Mouse (Mus musculus) liver, embryonic 16.5 days (tissue): ENCODE data around the gene Ctsz. TPM values are rescaled to one million over a fixed set of nuclear protein-coding genes. Genes with fewer than 3 reads are reported as not detected.
A peak's percentile ranks its signal among the peaks of the same experiment; 100 is the strongest.

Experiments
- ATAC-seq: fragments of 200-750 bp; cut with Nextera tagmentation; 2 replicates; pipeline ENCODE4 v1.8.0; 2017; ENCODE audit warnings: low read depth, mild to moderate bottlenecking, moderate number of reproducible peaks, moderate library complexity
- H3K27ac ChIP-seq: fragments of 300-500 bp; sonication (generic); 2 replicates; pipeline ENCODE4 v1.5.1; 2014; ENCODE audit warnings: mild to moderate bottlenecking, low read length
- H3K27me3 ChIP-seq: fragments of 300-500 bp; sonication (generic); 2 replicates; pipeline ENCODE4 v1.6.1; 2014; ENCODE audit warnings: low read depth, low read length, mixed read lengths; ENCODE audit not compliant: control insufficient read depth, insufficient read depth
- H3K36me3 ChIP-seq: fragments of 300-500 bp; sonication (generic); 2 replicates; pipeline ENCODE4 v1.6.1; 2014; ENCODE audit warnings: mild to moderate bottlenecking; ENCODE audit not compliant: control insufficient read depth, insufficient read depth
- H3K4me1 ChIP-seq: fragments of 300-500 bp; sonication (generic); 2 replicates; pipeline ENCODE4 v1.6.1; 2014; ENCODE audit warnings: low read depth, low read length, mixed read lengths; ENCODE audit not compliant: control insufficient read depth
- H3K4me2 ChIP-seq: fragments of 300-500 bp; sonication (generic); 2 replicates; pipeline ENCODE4 v1.6.1; 2014; ENCODE audit warnings: low read depth, low read length, mixed read lengths
- H3K4me3 ChIP-seq: fragments of 300-500 bp; sonication (generic); 2 replicates; pipeline ENCODE4 v1.5.1; 2014; ENCODE audit warnings: low read depth, mild to moderate bottlenecking, low read length
- H3K9ac ChIP-seq: fragments of 300-500 bp; sonication (generic); 2 replicates; pipeline ENCODE4 v1.6.1; 2014; ENCODE audit warnings: low read depth, low read length
- H3K9me3 ChIP-seq: fragments of 300-500 bp; sonication (generic); replicated peaks from 2 replicates; pipeline ENCODE4 v1.6.1; 2016; ENCODE audit warnings: low read length; ENCODE audit not compliant: control insufficient read depth
- WGBS: fragments of 180-500 bp; shearing (Covaris S2); extraction: QIAGEN DNeasy Blood & Tissue Kit; methylation state at CpG from one replicate; pipeline ENCODE4 v1.1.7; 2014; ENCODE audit not compliant: insufficient replicate concordance; 5-methylcytosine and 5-hydroxymethylcytosine counted together
- polyA plus RNA-seq: library from polyadenylated mRNA; unstranded; fragments of >200 nt; fragmentation: Nextera tagmentation; extraction: Ambion mirVana; gene quantifications from 2 replicates; pipeline ENCODE4 v1.2.1, GENCODE M21; 2015

Gene Ctsz
- 125 and 128 TPM in 2 replicates for polyA plus RNA-seq

DNA sequence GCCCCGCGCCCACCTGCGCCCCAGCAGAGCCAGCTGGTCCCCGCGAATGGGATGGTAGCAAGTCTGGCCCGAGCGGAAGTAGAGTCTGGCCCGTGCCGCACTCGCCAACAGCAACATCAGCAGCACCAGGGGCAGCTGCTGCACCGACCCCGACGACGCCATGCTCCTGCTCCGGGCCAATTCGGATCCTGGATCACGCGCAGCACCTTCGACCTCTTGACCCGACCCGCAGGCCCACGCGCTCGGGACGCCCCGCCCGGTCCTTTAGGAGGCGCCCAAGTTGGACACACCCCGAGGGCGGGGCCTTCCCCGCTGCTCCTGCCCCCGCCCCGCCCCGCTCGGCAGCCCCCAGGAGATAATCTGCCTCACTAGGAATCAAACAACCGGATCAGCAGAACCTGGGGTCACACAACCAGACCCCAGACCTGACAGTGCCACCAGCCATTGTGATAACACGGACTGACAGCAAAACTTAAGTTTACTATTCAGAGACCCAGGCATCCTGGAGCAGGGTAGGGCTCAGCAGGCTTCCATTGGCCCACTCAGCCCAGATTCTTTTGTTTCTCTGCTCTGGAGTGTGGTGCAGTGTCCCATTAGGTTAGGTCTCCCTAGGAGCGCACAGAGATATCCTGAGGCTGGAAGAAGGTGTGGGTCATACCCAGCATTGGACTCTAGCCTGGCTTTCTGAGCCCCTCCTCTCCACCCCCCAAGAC lies at the start of gene Ctsz:
TSS of gene Ctsz (minus strand) at position 303 of the 713 bp plus-strand sequence.
- Histone ChIP-seq H3K4me1 (peaks cover 33% of the 10 kb centered on the region), H3K9ac (peak within 1 kb of the TSS; percentile 76), H3K9me3 (no peaks in the 10 kb centered on the region), H3K27ac (peak within 1 kb of the TSS; percentile 70), H3K36me3 (no peaks in the 10 kb centered on the region), H3K27me3 (no peaks in the 10 kb centered on the region), H3K4me2 (peak within 1 kb of the TSS; percentile 92), H3K4me3 (peak within 1 kb of the TSS; percentile 70)
- under 1% methylated on average over 37 of the region's 38 CpGs for WGBS
- peak; percentile 87 for ATAC-seq

DNA sequence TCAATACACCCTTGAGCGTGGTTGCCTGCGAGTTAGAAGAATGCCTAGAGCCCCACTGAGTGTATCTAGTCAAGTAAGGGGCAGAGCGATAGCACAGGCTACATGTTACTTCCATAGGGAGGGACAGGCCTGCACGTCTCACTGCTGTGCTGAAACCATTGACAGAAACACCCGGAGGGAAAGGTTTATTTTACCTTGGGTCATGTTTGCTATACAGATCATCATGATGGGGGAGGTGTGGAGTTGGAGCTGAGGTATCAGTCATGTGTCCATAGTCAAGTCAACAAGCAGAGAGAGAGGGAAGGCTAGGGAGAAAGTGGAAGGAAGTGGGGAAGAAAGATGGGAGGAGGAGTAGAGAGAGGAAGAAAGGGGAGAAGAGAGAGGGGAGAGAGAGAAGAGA lies 48.2 kb upstream of the Ctsz start:
- Histone ChIP-seq H3K4me1 (no peaks in the 10 kb centered on the region), H3K27ac (no peak overlapping the region), H3K27me3 (no peaks in the 10 kb centered on the region), H3K9ac (no peak overlapping the region), H3K9me3 (no peaks in the 10 kb centered on the region), H3K4me3 (no peak overlapping the region), H3K4me2 (no peak overlapping the region), H3K36me3 (no peaks in the 10 kb centered on the region)
- ATAC-seq: peak; percentile 72
- 61% methylated on average over 5 of the region's 5 CpGs for WGBS

DNA sequence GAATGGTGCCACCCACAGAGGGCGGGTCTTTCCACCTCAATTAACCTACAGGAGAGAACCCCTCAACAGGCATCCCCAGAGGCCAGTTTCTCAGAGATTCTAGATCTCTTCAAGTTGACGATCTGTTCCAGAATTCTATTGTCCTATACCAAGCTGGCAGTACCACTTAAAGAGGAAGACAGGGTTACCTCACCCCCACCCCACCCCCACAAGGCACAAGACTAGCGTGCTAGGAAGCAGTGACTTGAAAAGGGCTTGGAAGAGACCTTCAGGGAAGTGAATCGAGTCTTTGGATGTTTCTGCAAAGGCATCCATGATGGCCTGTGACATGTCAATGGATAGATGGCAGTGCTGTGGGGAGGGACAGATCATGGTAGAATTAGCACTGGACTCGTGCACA lies 39.9 kb upstream of the Ctsz start:
- ATAC-seq: no peak
- Histone ChIP-seq H3K9ac (no peak overlapping the region), H3K9me3 (no peaks in the 10 kb centered on the region), H3K36me3 (no peaks in the 10 kb centered on the region), H3K4me3 (no peak overlapping the region), H3K4me1 (peaks cover under 1% of the 10 kb centered on the region), H3K27ac (no peak overlapping the region), H3K4me2 (no peak overlapping the region), H3K27me3 (no peaks in the 10 kb centered on the region)
- 53% methylated on average over 5 of the region's 5 CpGs for WGBS

DNA sequence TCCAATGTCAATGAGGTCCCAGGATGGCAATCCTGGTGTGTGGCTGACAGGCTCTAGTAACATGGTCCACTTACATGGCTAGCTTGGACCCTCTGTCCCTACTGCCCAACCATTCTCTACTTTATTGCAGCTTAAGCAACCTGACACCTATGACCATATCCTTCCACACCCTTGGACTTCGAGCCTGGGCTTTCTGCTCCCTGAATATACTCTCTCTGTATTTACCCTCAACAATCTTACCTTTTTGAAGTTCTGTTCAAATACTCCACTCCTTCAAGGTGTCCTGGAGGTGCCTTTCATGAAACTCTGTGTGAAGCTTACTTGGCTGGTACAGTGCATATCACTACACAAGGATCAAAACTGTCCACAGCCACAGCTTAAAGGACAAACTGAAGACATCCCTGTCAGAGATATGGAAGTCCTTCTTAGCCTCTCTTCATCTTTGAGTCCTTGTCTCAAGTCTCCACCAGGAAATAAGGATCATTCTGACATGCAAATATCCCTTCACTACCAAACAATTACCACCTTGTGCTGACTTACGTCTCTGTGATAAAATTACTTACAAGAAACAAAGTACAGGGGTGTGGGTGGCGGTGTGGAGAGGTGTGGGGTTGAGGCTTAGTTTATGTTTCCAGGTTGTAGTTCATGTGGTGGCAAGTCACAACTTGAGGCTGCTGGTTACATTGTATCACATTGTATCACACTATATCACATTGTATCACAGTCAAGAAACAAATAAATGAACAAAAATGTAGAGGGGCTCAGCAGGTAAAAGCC lies 38.9 kb upstream of the Ctsz start:
- H3K4me1 ChIP-seq: peaks cover 7% of the 10 kb centered on the region
- WGBS: 65% methylated on average over 3 of the region's 3 CpGs
- H3K27me3 ChIP-seq: no peaks in the 10 kb centered on the region
- no peak for ATAC-seq
- no peaks in the 10 kb centered on the region for H3K9me3 ChIP-seq
- no peaks in the 10 kb centered on the region for H3K36me3 ChIP-seq
- H3K4me2 ChIP-seq: no peak overlapping the region
- no peak overlapping the region for H3K9ac ChIP-seq
- H3K27ac ChIP-seq: no peak overlapping the region
- no peak overlapping the region for H3K4me3 ChIP-seq

DNA sequence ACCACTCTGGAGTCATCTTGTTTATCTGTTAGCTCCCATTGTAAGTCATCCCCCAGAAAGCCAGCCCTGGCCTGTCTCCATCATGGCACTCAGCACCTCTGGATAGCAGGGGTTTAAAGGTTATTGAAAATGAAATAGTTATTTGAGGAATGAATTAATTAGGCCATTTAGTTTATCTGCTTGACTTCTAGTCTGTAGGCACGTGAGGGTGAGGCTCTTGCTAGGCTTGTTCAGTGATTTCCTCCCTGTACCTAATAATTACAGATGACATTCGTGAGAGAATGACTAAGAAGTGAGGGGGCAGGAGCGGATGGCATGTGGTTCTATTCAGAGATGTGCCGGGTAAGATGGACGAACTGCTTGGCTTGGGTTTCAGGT lies 34.7 kb upstream of the Ctsz start:
- H3K36me3 ChIP-seq: peaks cover 14% of the 10 kb centered on the region
- H3K4me3 ChIP-seq: peak overlapping the region; percentile 88
- H3K4me1 ChIP-seq: peaks cover 32% of the 10 kb centered on the region
- H3K27me3 ChIP-seq: no peaks in the 10 kb centered on the region
- H3K4me2 ChIP-seq: peak overlapping the region; percentile 96
- ATAC-seq: no peak
- peak overlapping the region; percentile 95 for H3K27ac ChIP-seq
- 85% methylated on average over 5 of the region's 5 CpGs for WGBS
- H3K9me3 ChIP-seq: no peaks in the 10 kb centered on the region
- peak overlapping the region; percentile 73 for H3K9ac ChIP-seq

DNA sequence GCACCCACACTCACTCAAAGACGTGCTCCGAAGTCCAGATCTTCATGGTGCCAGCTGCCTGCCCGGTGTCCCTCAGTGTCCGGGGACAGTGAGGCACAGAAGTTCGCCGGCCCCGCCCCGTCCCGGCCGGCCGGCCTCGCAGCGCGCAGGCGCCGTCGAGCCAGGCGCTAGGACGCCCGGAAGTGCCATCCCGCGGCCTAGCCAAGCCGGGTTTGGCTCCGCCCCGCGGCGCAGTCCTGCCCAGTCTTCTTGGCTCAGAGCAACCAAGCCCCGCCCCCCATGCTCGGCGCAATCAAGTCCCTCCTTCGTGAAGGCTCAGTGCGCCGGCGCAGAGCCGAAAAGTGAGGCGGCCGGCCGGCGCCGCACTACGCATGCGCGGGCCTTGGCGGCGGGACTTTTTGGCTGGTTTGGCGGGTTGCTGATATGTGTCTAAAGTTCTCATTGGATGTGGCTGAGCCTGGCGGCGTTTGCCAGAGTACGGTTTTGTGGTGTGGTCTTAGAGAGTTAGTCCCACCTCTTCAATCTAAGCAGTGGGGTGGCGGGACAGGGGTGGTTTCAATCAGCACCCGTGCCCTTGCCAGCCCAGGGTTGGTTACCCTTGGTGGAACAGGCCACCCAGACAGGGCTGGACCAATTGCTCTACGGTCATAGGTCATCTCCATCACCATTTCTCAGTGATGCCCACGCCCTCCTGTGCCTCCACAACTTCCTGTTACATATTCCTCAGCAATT lies 34.1 kb upstream of the Ctsz start, which contains the start of gene Prelid3b:
TSS of gene Prelid3b (minus strand) at position 264 of the 732 bp plus-strand sequence.
- Histone ChIP-seq H3K36me3 (peaks cover 14% of the 10 kb centered on the region), H3K4me2 (peak within 1 kb of the TSS; percentile 96), H3K4me1 (peaks cover 32% of the 10 kb centered on the region), H3K27me3 (no peaks in the 10 kb centered on the region), H3K4me3 (peak within 1 kb of the TSS; percentile 88), H3K9me3 (no peaks in the 10 kb centered on the region), H3K27ac (peak within 1 kb of the TSS; percentile 95), H3K9ac (peak within 1 kb of the TSS; percentile 95)
- ATAC-seq: peak; percentile 95
- under 1% methylated on average over 53 of the region's 53 CpGs for WGBS

DNA sequence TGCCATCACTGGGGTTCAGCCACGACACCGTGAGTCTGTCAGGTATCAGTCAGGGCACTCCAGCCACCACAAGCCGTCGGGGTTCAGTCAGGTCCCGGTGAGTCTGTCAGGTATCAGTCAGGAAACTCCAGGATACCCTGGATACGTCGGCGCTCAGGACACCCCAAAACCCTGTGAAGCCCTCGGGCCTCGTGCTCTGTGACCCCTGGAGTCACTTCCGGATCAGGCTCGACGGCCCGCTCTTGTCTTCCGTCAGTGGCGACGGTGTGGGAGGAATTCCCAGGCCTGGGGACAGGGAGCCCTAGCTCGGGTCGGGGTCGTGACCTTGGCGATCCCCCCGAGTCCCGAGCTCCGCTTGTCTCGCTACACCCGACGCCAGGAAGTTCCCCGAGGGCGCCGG lies 33.6 kb upstream of the Ctsz start:
- Histone ChIP-seq H3K4me3 (peak overlapping the region; percentile 88), H3K27ac (peak overlapping the region; percentile 92), H3K4me2 (peak overlapping the region; percentile 82), H3K9ac (peak overlapping the region; percentile 95), H3K36me3 (peaks cover 14% of the 10 kb centered on the region), H3K4me1 (peaks cover 32% of the 10 kb centered on the region), H3K27me3 (no peaks in the 10 kb centered on the region), H3K9me3 (no peaks in the 10 kb centered on the region)
- ATAC-seq: peak; percentile 9
- 3% methylated on average over 30 of the region's 30 CpGs for WGBS

DNA sequence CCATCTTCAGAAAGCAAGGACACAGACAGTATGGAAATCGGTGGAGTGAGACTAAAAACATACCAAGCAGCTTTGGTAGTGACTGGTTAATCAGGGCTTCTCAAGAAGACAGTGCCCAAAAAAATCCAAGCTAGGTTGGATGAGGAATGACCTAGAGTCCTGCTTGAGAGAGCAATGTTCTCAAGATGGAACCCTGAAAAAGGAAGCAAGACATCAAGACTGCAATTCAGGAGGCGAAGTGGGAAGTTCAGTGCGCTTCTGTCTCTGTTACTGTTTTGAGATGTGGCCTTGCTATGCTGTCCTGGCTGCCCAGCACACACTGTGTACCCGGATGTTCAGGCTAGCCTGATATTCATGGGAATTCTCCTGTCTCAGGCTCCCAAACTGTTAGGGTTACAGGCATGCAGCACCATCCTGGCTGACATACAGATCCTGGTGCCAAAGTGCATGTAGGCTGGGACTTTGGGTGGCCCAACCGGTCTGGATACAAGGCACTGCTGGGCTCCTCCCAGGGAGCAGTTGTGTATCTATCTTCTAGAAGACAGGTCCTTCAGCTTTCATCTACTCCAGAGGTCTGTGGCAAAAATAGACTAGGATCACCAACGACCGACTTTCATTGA lies 32.1 kb upstream of the Ctsz start:
- H3K27ac ChIP-seq: peak overlapping the region; percentile 6
- peaks cover 32% of the 10 kb centered on the region for H3K4me1 ChIP-seq
- H3K4me3 ChIP-seq: peak overlapping the region; percentile 88
- H3K4me2 ChIP-seq: peak overlapping the region; percentile 82
- H3K36me3 ChIP-seq: peaks cover 27% of the 10 kb centered on the region
- no peaks in the 10 kb centered on the region for H3K9me3 ChIP-seq
- WGBS: 76% methylated on average over 7 of the region's 7 CpGs
- no peak overlapping the region; the same call in 1 of the 2 replicates for H3K9ac ChIP-seq
- H3K27me3 ChIP-seq: no peaks in the 10 kb centered on the region
- ATAC-seq: no peak
